Mouse (Mus musculus) kidney, adult 2 months (tissue): ENCODE data around the gene Pik3cg.

ENCODE experiments used
- CTCF ChIP-seq: fragments of 200-500 bp; conservative IDR thresholded peaks from 2 replicates; pipeline ENCODE4 v1.5.1; 2011; ENCODE audit warnings: low read depth, mild to moderate bottlenecking, control low read depth, low read length, moderate library complexity, mixed read lengths; ENCODE audit not compliant: insufficient read depth, insufficient read length
- POLR2A ChIP-seq: fragments of 200-500 bp; IDR thresholded peaks from one replicate; pipeline ENCODE4 v1.6.1; 2011; ENCODE audit warnings: low read depth, low read length, control low read depth

DNA sequence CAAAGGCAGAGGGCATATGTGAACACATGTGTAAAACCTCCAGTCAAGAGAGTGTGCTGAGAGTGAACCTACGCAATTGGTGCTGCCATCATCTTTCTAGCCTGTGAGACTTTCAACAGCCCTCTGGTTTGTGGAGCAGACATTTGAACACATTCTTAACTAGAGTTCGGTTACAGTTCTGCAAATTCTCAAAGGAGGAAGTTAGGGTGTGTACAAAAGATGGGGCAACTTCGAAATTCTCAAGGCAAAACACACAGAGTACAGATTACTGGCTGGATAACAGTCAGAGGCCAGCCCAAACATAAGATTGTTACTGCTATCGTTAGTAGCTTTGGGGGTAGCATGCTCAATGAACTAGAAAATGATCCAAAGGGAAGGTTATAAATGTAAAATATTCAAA lies 9.0 kb downstream of the Pik3cg start:
- TF ChIP-seq CTCF: no peak
- no peak for TF ChIP-seq POLR2A
